Mouse (Mus musculus) myocyte (in vitro differentiated cells): Measurements from ENCODE around the gene Clmn. TPM values are rescaled to one million over a fixed set of nuclear protein-coding genes. Genes with fewer than 3 reads are reported as not detected.

Experiments
- H3K27me3 ChIP-seq: one replicate; pipeline ENCODE4 v1.6.1; 2011; ENCODE audit not compliant: control insufficient read depth, insufficient read depth, insufficient read length
- H3K36me3 ChIP-seq: one replicate; pipeline ENCODE4 v1.6.1; 2011; ENCODE audit not compliant: control insufficient read depth, insufficient read depth
- H3K4me2 ChIP-seq: one replicate; pipeline ENCODE4 v1.6.1; 2011; ENCODE audit warnings: low read depth, control low read depth
- H3K4me3 ChIP-seq: one replicate; pipeline ENCODE4 v1.5.1; 2011; ENCODE audit warnings: mild to moderate bottlenecking, control low read depth, moderate library complexity
- H3K79me2 ChIP-seq: one replicate; pipeline ENCODE4 v1.6.1; 2011; ENCODE audit not compliant: control insufficient read depth, insufficient read depth
- H3ac ChIP-seq: one replicate; pipeline ENCODE4 v1.6.1; 2011; ENCODE audit not compliant: control insufficient read depth, insufficient read length
- CEBPB ChIP-seq: IDR thresholded peaks from 2 replicates; pipeline ENCODE4 v1.6.1; 2011; ENCODE audit warnings: mild to moderate bottlenecking, moderate library complexity; ENCODE audit not compliant: poor library complexity, insufficient read depth, severe bottlenecking
- E2F4 ChIP-seq: IDR thresholded peaks from one replicate; pipeline ENCODE4 v1.6.1; 2011; ENCODE audit warnings: mild to moderate bottlenecking, control low read depth, moderate library complexity; ENCODE audit not compliant: insufficient read depth
- MAX ChIP-seq: IDR thresholded peaks from one replicate; pipeline ENCODE4 v1.6.1; 2011; ENCODE audit warnings: low read depth, mild to moderate bottlenecking, control low read depth
- MYOD1 ChIP-seq, 3 experiments: IDR thresholded peaks; one replicate each; pipeline ENCODE4 v1.6.1; 2011; ENCODE audit warnings: control low read depth in 2 of 3, low read depth in 2 of 3, mild to moderate bottlenecking in 2 of 3, moderate library complexity in 1 of 3; ENCODE audit not compliant: insufficient read length in 2 of 3, control insufficient read depth in 1 of 3
- MYOG ChIP-seq, 3 experiments: IDR thresholded peaks; one replicate each; pipeline ENCODE4 v1.6.1; 2011; ENCODE audit warnings: control low read depth in 2 of 3, low read depth in 2 of 3, mild to moderate bottlenecking in 2 of 3; ENCODE audit not compliant: insufficient read length in 2 of 3, control insufficient read depth in 1 of 3, insufficient read depth in 1 of 3
- POLR2A ChIP-seq: IDR thresholded peaks from one replicate; pipeline ENCODE4 v1.6.1; 2011; ENCODE audit warnings: low read depth, mild to moderate bottlenecking, control low read depth, moderate library complexity; ENCODE audit not compliant: insufficient read length
- POLR2AphosphoS2 ChIP-seq: IDR thresholded peaks from one replicate; pipeline ENCODE4 v1.6.1; 2011; ENCODE audit warnings: low read depth, control low read depth; ENCODE audit not compliant: insufficient read length
- REST ChIP-seq: IDR thresholded peaks from one replicate; pipeline ENCODE4 v1.6.1; 2011; ENCODE audit warnings: mild to moderate bottlenecking, control low read depth, moderate library complexity; ENCODE audit not compliant: insufficient read depth, insufficient read length
- SRF ChIP-seq: IDR thresholded peaks from one replicate; pipeline ENCODE4 v1.6.1; 2011; ENCODE audit warnings: low read depth; ENCODE audit not compliant: control insufficient read depth, insufficient read length
- TCF12 ChIP-seq: IDR thresholded peaks from one replicate; pipeline ENCODE4 v1.6.1; 2011; ENCODE audit warnings: mild to moderate bottlenecking, control low read depth; ENCODE audit not compliant: poor library complexity, insufficient read depth, severe bottlenecking
- TCF3 ChIP-seq: IDR thresholded peaks from one replicate; pipeline ENCODE4 v1.6.1; 2011; ENCODE audit warnings: low read depth, control low read depth; ENCODE audit not compliant: insufficient read length
- USF1 ChIP-seq: IDR thresholded peaks from one replicate; pipeline ENCODE4 v1.6.1; 2011; ENCODE audit warnings: low read depth, mild to moderate bottlenecking, control low read depth, moderate library complexity
- polyA plus RNA-seq: library from polyadenylated mRNA; unstranded; fragments of >200 nt; fragmentation: generic; extraction: Trizol; gene quantifications from one replicate; pipeline ENCODE4 v1.2.1, GENCODE M21; 2012; ENCODE audit warnings: missing spikeins

The Clmn gene
- polyA plus RNA-seq, 1 experiment, result 0.07 TPM

- Histone ChIP-seq H3K36me3 (no peaks in the 10 kb centered on the region), H3K4me2 (no peak overlapping the region), H3K4me3 (no peak overlapping the region), H3K27me3 (peaks cover 40% of the 10 kb centered on the region), H3K79me2 (no peaks in the 10 kb centered on the region), H3ac (no peak overlapping the region)
- TF ChIP-seq POLR2AphosphoS2, result no peak
- TF ChIP-seq E2F4, result no peak
- no peak for TF ChIP-seq TCF12
Measured at GRCm38 (mm10) chr12:104853374-104853773, 11.5 kb downstream of the Clmn start.

- TF ChIP-seq TCF3, result no peak
- TF ChIP-seq POLR2A, result no peak
- peaks cover 46% of the 10 kb centered on the region for H3K27me3 ChIP-seq
- no peak overlapping the region for H3ac ChIP-seq
- H3K36me3 ChIP-seq, result no peaks in the 10 kb centered on the region
- no peaks in the 10 kb centered on the region for H3K79me2 ChIP-seq
- H3K4me3 ChIP-seq, result no peak overlapping the region
- H3K4me2 ChIP-seq, result no peak overlapping the region
Measured at GRCm38 (mm10) chr12:104851711-104852508, 13.0 kb downstream of the Clmn start.

DNA sequence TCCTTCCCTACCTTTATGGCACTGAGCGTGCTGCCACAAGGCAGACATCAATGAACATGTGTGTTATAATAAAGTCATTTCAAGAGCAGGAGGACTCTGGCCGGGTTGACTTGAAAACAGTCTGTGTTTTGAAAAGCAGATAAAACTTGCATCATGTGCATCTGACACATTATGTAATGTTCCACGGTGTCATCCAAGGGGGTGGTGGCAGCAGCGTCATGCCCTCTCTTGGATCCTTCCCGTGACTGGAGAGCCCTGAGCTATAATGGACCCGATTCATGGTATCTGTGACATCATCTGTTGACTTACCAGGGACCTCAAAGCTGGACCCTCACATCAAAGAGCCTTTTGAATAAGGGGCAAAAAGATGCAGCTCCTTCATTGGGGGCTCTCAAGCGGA, 14.8 kb downstream of the Clmn start:
- no peaks in the 10 kb centered on the region for H3K79me2 ChIP-seq
- TF ChIP-seq TCF3 (no peak), E2F4 (no peak), SRF (no peak), POLR2AphosphoS2 (no peak), POLR2A (no peak), MYOD1 (IDR thresholded peaks at IDR 0.05; ENCODE audit: control insufficient read depth in 1 of 3, insufficient read length in 2 of 3, low read depth in 2 of 3) (no peak), USF1 (no peak), TCF12 (no peak), MYOG (IDR thresholded peaks at IDR 0.05; ENCODE audit: control insufficient read depth in 1 of 3, insufficient read depth in 1 of 3, insufficient read length in 2 of 3, low read depth in 2 of 3) (no peak), CEBPB (no peak), REST (no peak), MAX (no peak)
- H3K4me2 ChIP-seq, result no peak overlapping the region
- H3K4me3 ChIP-seq, result no peak overlapping the region
- H3K27me3 ChIP-seq, result peaks cover 41% of the 10 kb centered on the region
- H3ac ChIP-seq, result no peak overlapping the region
- no peaks in the 10 kb centered on the region for H3K36me3 ChIP-seq

DNA sequence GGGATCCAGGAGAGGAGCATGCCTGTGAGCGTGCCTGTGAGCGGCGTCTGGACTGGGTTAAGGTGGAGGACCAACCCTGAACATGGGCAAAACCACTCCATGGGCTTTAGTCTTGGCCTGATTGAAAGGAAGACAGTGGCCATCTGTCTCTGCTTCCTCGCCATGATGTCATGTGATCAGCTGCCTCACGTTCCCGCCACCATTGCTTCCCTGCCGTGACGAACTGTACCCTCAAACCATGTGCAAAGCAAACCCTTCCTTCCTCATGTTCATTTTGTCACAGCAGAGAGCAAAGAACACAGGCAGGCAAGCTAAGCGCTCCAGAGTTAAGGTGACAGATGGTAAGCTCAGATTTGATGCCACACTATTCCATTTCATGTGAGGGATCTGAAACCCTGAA, 16.2 kb downstream of the Clmn start:
- Histone ChIP-seq H3K36me3 (no peaks in the 10 kb centered on the region), H3K79me2 (no peaks in the 10 kb centered on the region), H3K27me3 (peaks cover 34% of the 10 kb centered on the region), H3ac (no peak overlapping the region), H3K4me2 (no peak overlapping the region), H3K4me3 (no peak overlapping the region)
- TF ChIP-seq SRF (no peak), MYOD1 (IDR thresholded peaks at IDR 0.05; ENCODE audit: control insufficient read depth in 1 of 3, insufficient read length in 2 of 3, low read depth in 2 of 3) (no peak), POLR2A (no peak), TCF12 (no peak), MAX (no peak), REST (no peak), USF1 (no peak), E2F4 (no peak), POLR2AphosphoS2 (no peak), MYOG (IDR thresholded peaks at IDR 0.05; ENCODE audit: control insufficient read depth in 1 of 3, insufficient read depth in 1 of 3, insufficient read length in 2 of 3, low read depth in 2 of 3) (no peak), TCF3 (no peak), CEBPB (no peak)

DNA sequence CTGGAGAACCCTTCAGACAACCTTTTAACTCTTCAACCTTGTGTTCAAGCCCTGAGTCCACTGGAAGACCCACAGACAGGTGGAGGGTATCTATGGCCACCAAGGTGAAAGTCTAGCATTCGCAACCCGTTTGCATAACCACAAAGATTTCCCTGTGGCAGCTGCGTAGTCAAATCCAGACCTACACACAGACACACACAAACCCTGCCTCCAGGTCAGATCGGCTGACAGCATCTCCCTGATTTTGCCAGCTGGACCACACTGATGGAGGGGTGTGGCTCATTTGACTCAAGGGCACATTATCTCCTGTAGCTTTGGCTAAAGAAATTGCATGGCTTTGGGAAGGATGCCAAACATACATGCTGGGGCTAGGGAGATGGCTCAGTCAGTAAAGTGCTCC, 17.6 kb downstream of the Clmn start:
- TF ChIP-seq REST (no peak), USF1 (no peak), CEBPB (no peak), POLR2AphosphoS2 (no peak), E2F4 (no peak), MAX (no peak), TCF3 (no peak), MYOD1 (IDR thresholded peaks at IDR 0.05; ENCODE audit: control insufficient read depth in 1 of 3, insufficient read length in 2 of 3, low read depth in 2 of 3) (no peak), TCF12 (no peak), MYOG (IDR thresholded peaks at IDR 0.05; ENCODE audit: control insufficient read depth in 1 of 3, insufficient read depth in 1 of 3, insufficient read length in 2 of 3, low read depth in 2 of 3) (no peak), SRF (no peak)
- H3ac ChIP-seq, result no peak overlapping the region
- no peak overlapping the region for H3K4me3 ChIP-seq

More for the DNA sequence above, 17.6 kb downstream of the Clmn start:
- Histone ChIP-seq H3K27me3 (peaks cover 29% of the 10 kb centered on the region), H3K36me3 (no peaks in the 10 kb centered on the region), H3K4me2 (no peak overlapping the region), H3K79me2 (no peaks in the 10 kb centered on the region)
